Mouse (Mus musculus): ENCODE data around the gene Fam210b. TPM values are rescaled to one million over a fixed set of nuclear protein-coding genes. Genes with fewer than 3 reads are reported as not detected.

The Fam210b gene
- polyA plus RNA-seq, 1 experiment from 2014 or later, result 23.0 TPM

DNA sequence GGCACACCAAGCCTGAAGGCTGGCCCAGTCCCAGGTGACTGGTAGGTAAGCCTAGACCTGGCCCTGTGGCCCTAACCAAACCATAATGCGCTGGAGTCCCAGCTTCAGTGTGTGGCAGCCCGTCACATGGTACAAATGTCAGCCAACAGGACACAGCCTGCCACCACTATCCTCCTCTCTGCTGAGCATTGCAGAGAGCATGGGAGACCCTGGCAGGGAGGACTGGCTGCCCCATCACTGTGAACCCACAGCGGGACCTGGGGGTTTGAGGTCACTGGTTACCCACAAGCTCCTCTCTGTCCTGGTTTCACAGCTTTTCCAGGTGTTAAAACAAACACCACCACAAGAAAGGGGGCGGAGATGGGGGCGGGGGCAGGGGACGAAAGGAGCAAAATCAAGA, 45.0 kb downstream of the Fam210b start:
- peak; percentile 22; the same call in 1 of the 2 replicates for ATAC-seq (ENCODE audit: insufficient read depth, low FRiP score, low read depth)
- Histone ChIP-seq H3K36me3 (no peaks in the 10 kb centered on the region), H3K9ac (no peak overlapping the region), H3K4me2 (no peak overlapping the region), H3K9me3 (no peaks in the 10 kb centered on the region), H3K4me1 (no peaks in the 10 kb centered on the region), H3K27ac (no peak overlapping the region), H3K27me3 (replicated peaks) (no peaks in the 10 kb centered on the region), H3K4me3 (replicated peaks) (no peak overlapping the region)
- WGBS, result 22% methylated on average over 6 of the region's 6 CpGs

- no peaks in the 10 kb centered on the region for H3K27me3 ChIP-seq (replicated peaks)
- no peak for ATAC-seq (ENCODE audit: insufficient read depth, low FRiP score, low read depth)
- 58% methylated on average over 10 of the region's 10 CpGs for WGBS
- H3K27ac ChIP-seq, result no peak overlapping the region
- H3K4me3 ChIP-seq (replicated peaks), result no peak overlapping the region
- H3K9me3 ChIP-seq, result no peaks in the 10 kb centered on the region
- H3K4me1 ChIP-seq, result no peaks in the 10 kb centered on the region
- no peak overlapping the region for H3K9ac ChIP-seq
- H3K36me3 ChIP-seq, result no peaks in the 10 kb centered on the region
- H3K4me2 ChIP-seq, result no peak overlapping the region
These were observed 46.7 kb downstream of the Fam210b start for GRCm38 (mm10) chr2:172392041-172392521.

DNA sequence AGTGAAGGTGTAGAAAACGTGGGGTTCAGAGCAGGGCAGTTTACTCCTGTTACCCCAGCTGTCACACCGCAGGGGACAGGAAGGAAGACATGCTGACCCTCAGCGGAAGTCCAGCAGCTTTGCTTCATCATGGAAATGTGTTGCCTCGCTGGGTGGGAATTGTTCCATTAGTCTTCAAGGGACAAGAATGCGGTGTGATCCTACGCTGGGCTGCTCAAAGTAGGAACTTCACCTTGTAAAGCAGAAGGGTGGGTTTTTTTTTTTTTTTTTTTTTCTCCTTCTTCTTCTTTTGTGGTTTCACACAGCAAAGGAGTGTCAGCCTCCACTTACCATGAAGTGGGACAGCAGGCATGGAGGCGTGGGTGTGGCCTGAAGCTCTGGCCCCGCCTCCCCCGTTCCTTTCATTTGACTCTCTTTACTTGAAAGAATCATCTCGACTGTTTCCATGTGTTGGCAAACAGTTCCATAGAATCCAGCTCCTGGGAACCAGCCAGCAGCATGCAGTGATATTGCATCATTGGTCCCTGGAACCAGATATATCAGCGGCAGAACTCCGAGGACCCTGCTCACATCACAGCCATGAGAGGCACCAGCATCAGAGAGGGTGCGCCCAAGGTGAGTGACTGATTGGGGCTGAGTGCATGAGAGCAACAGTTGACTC, 48.2 kb downstream of the Fam210b start, which contains the start of gene Cass4:
Gene Cass4 (plus strand): TSS at position 404 of the 661 bp plus-strand sequence.
- no peaks in the 10 kb centered on the region for H3K4me1 ChIP-seq
- 18% methylated on average over 13 of the region's 13 CpGs for WGBS
- no peak within 1 kb of the TSS for H3K4me3 ChIP-seq (replicated peaks)
- H3K9ac ChIP-seq, result no peak within 1 kb of the TSS
- peak within 1 kb of the TSS; percentile 6; the same call in 1 of the 2 replicates for H3K4me2 ChIP-seq
- no peaks in the 10 kb centered on the region for H3K27me3 ChIP-seq (replicated peaks)
- H3K27ac ChIP-seq, result no peak within 1 kb of the TSS
- H3K36me3 ChIP-seq, result no peaks in the 10 kb centered on the region
- no peaks in the 10 kb centered on the region for H3K9me3 ChIP-seq
- no peak for ATAC-seq (ENCODE audit: insufficient read depth, low FRiP score, low read depth)

- Histone ChIP-seq H3K36me3 (no peaks in the 10 kb centered on the region), H3K9ac (no peak overlapping the region), H3K27ac (no peak overlapping the region), H3K4me3 (replicated peaks) (no peak overlapping the region), H3K9me3 (no peaks in the 10 kb centered on the region), H3K4me2 (0 out of 2 replicates have a peak overlapping the region, but pooled peaks have one; percentile 6), H3K27me3 (replicated peaks) (no peaks in the 10 kb centered on the region), H3K4me1 (no peaks in the 10 kb centered on the region)
- no peak for ATAC-seq (ENCODE audit: insufficient read depth, low FRiP score, low read depth)
- 53% methylated on average over 2 of the region's 2 CpGs for WGBS
These were observed 48.7 kb downstream of the Fam210b start for GRCm38 (mm10) chr2:172394052-172394392.

DNA sequence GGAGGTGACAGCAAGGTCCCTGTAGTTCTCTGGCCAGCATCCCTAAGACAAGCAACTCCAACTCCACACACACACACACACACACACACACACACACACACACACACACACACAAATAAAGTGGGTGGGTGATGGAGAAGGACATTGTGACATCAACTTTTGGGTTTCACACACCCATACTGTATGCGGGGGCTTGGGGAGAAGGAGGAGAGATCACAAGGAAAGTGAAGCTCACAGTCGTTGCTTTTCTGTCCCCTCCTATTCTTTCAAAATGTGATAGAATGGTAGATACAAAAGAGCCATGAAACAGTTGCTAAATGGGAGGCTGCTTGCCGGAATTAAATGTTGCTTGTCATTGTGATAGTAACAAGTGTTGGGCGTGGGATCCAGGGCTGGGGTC, 49.3 kb downstream of the Fam210b start:
- Histone ChIP-seq H3K4me1 (no peaks in the 10 kb centered on the region), H3K36me3 (no peaks in the 10 kb centered on the region), H3K4me2 (no peak overlapping the region), H3K27ac (no peak overlapping the region), H3K4me3 (replicated peaks) (no peak overlapping the region), H3K9ac (no peak overlapping the region), H3K9me3 (no peaks in the 10 kb centered on the region), H3K27me3 (replicated peaks) (no peaks in the 10 kb centered on the region)
- ATAC-seq (ENCODE audit: insufficient read depth, low FRiP score, low read depth), result no peak
- 66% methylated on average over 4 of the region's 4 CpGs for WGBS

- Histone ChIP-seq H3K9ac (no peak overlapping the region), H3K4me2 (no peak overlapping the region), H3K27me3 (replicated peaks) (no peaks in the 10 kb centered on the region), H3K4me1 (no peaks in the 10 kb centered on the region), H3K36me3 (no peaks in the 10 kb centered on the region), H3K4me3 (replicated peaks) (no peak overlapping the region), H3K9me3 (no peaks in the 10 kb centered on the region), H3K27ac (no peak overlapping the region)
- no peak for ATAC-seq (ENCODE audit: insufficient read depth, low FRiP score, low read depth)
- WGBS, result 44% methylated on average over 9 of the region's 9 CpGs
These were observed 50.6 kb downstream of the Fam210b start for GRCm38 (mm10) chr2:172395961-172396360.

- H3K9ac ChIP-seq, result no peak overlapping the region
- no peak overlapping the region for H3K4me2 ChIP-seq
- 22% methylated on average over 9 of the region's 9 CpGs for WGBS
- ATAC-seq (ENCODE audit: insufficient read depth, low FRiP score, low read depth), result no peak; the same call in 1 of the 2 replicates
- H3K4me1 ChIP-seq, result no peaks in the 10 kb centered on the region
- H3K27me3 ChIP-seq (replicated peaks), result no peaks in the 10 kb centered on the region
- no peaks in the 10 kb centered on the region for H3K9me3 ChIP-seq
- H3K27ac ChIP-seq, result no peak overlapping the region
- no peaks in the 10 kb centered on the region for H3K36me3 ChIP-seq
- no peak overlapping the region for H3K4me3 ChIP-seq (replicated peaks)
These were observed 54.5 kb downstream of the Fam210b start for GRCm38 (mm10) chr2:172399901-172400300.

GRCm38 (mm10) chr2:172401116-172401825, 55.9 kb downstream of the Fam210b start:
- H3K9me3 ChIP-seq, result no peaks in the 10 kb centered on the region
- no peak overlapping the region for H3K4me3 ChIP-seq (replicated peaks)
- no peak overlapping the region; the same call in 1 of the 2 replicates for H3K27ac ChIP-seq
- H3K27me3 ChIP-seq (replicated peaks), result no peaks in the 10 kb centered on the region
- no peak overlapping the region for H3K4me2 ChIP-seq
- H3K36me3 ChIP-seq, result no peaks in the 10 kb centered on the region
- ATAC-seq (ENCODE audit: insufficient read depth, low FRiP score, low read depth), result no peak
- no peak overlapping the region for H3K9ac ChIP-seq
- WGBS, result 66% methylated on average over 13 of the region's 13 CpGs
- H3K4me1 ChIP-seq, result no peaks in the 10 kb centered on the region

- no peaks in the 10 kb centered on the region for H3K27me3 ChIP-seq (replicated peaks)
- no peaks in the 10 kb centered on the region for H3K9me3 ChIP-seq
- WGBS, result 62% methylated on average over 7 of the region's 7 CpGs
- no peaks in the 10 kb centered on the region for H3K36me3 ChIP-seq
- H3K27ac ChIP-seq, result no peak overlapping the region
- no peak overlapping the region for H3K9ac ChIP-seq
- no peak for ATAC-seq (ENCODE audit: insufficient read depth, low FRiP score, low read depth)
- H3K4me1 ChIP-seq, result no peaks in the 10 kb centered on the region
- H3K4me2 ChIP-seq, result no peak overlapping the region
- H3K4me3 ChIP-seq (replicated peaks), result no peak overlapping the region
These were observed 58.9 kb downstream of the Fam210b start for GRCm38 (mm10) chr2:172404239-172404638.

GRCm38 (mm10) chr2:172405011-172405410, 59.6 kb downstream of the Fam210b start:
- Histone ChIP-seq H3K4me2 (no peak overlapping the region), H3K9ac (no peak overlapping the region), H3K27ac (no peak overlapping the region), H3K9me3 (no peaks in the 10 kb centered on the region), H3K4me3 (replicated peaks) (no peak overlapping the region), H3K36me3 (no peaks in the 10 kb centered on the region), H3K27me3 (replicated peaks) (no peaks in the 10 kb centered on the region), H3K4me1 (no peaks in the 10 kb centered on the region)
- no peak for ATAC-seq (ENCODE audit: insufficient read depth, low FRiP score, low read depth)
- 57% methylated on average over 3 of the region's 3 CpGs for WGBS
